Mouse (Mus musculus) macrophage (primary cell): ENCODE measurements around the gene Gemin8. TPM values are rescaled to one million over a fixed set of nuclear protein-coding genes. Genes with fewer than 3 reads are reported as not detected.

Source experiments
- H3K27ac ChIP-seq: fragments of 350-480 bp; formaldehyde crosslinking; 2 replicates; pipeline ENCODE4 v1.9.0; 2021
- H3K36me3 ChIP-seq: fragments of 350-480 bp; formaldehyde crosslinking; 2 replicates; pipeline ENCODE4 v1.9.0; 2021; ENCODE audit errors: inconsistent target
- H3K4me3 ChIP-seq: fragments of 350-480 bp; formaldehyde crosslinking; 2 replicates; pipeline ENCODE4 v1.9.0; 2021; ENCODE audit errors: inconsistent target
- H3K79me2 ChIP-seq: fragments of 350-480 bp; formaldehyde crosslinking; 2 replicates; pipeline ENCODE4 v1.9.0; 2021; ENCODE audit errors: inconsistent target
- WGBS: methylation state at CpG from one replicate; pipeline ENCODE4 v1.1.7; 2026; ENCODE audit warnings: inconsistent platforms; ENCODE audit not compliant: missing documents; 5-methylcytosine and 5-hydroxymethylcytosine counted together
- polyA plus RNA-seq: library from polyadenylated mRNA; stranded (reverse); fragments of 250-400 nt; gene quantifications from 3 replicates; pipeline ENCODE4 v1.2.4, GENCODE M21; 2018; ENCODE audit warnings: inconsistent platforms

Gemin8 gene
- polyA plus RNA-seq, 1 experiment from 2014 or later = 1.5 TPM

- no peaks in the 10 kb centered on the region for H3K79me2 ChIP-seq
- H3K27ac ChIP-seq = no peak overlapping the region
- no peak overlapping the region for H3K4me3 ChIP-seq
- WGBS = 94% methylated on average over 2 of the region's 2 CpGs
- H3K36me3 ChIP-seq = no peaks in the 10 kb centered on the region
These were observed 28.0 kb downstream of the Gemin8 start for GRCm38 (mm10) chrX:166198266-166198665.

- Histone ChIP-seq H3K4me3 (no peak overlapping the region), H3K79me2 (no peaks in the 10 kb centered on the region), H3K27ac (no peak overlapping the region), H3K36me3 (no peaks in the 10 kb centered on the region)
These were observed 29.6 kb downstream of the Gemin8 start for GRCm38 (mm10) chrX:166199812-166200211.

- Histone ChIP-seq H3K4me3 (no peak overlapping the region), H3K79me2 (no peaks in the 10 kb centered on the region), H3K36me3 (no peaks in the 10 kb centered on the region), H3K27ac (no peak overlapping the region)
- 95% methylated on average over 2 of the region's 2 CpGs for WGBS
These were observed 44.3 kb downstream of the Gemin8 start for GRCm38 (mm10) chrX:166214576-166214975.

GRCm38 (mm10) chrX:166216248-166216647 lies 46.0 kb downstream of the Gemin8 start:
- WGBS = 93% methylated on average over 6 of the region's 6 CpGs
- Histone ChIP-seq H3K27ac (no peak overlapping the region), H3K4me3 (no peak overlapping the region), H3K79me2 (no peaks in the 10 kb centered on the region), H3K36me3 (no peaks in the 10 kb centered on the region)

- WGBS = 56% methylated on average over 8 of the region's 8 CpGs
- H3K4me3 ChIP-seq = no peak overlapping the region
- no peak overlapping the region for H3K27ac ChIP-seq
- H3K36me3 ChIP-seq = no peaks in the 10 kb centered on the region
- H3K79me2 ChIP-seq = no peaks in the 10 kb centered on the region
These were observed 46.5 kb downstream of the Gemin8 start for GRCm38 (mm10) chrX:166216720-166217119.

- 45% methylated on average over 4 of the region's 5 CpGs for WGBS
- H3K27ac ChIP-seq = no peak overlapping the region
- no peaks in the 10 kb centered on the region for H3K79me2 ChIP-seq
- H3K36me3 ChIP-seq = no peaks in the 10 kb centered on the region
- H3K4me3 ChIP-seq = no peak overlapping the region
These were observed 49.1 kb downstream of the Gemin8 start for GRCm38 (mm10) chrX:166219331-166219730.

GRCm38 (mm10) chrX:166226856-166227255 lies 56.6 kb downstream of the Gemin8 start:
- 90% methylated on average over 5 of the region's 5 CpGs for WGBS
- H3K27ac ChIP-seq = no peak overlapping the region
- H3K4me3 ChIP-seq = no peak overlapping the region
- no peaks in the 10 kb centered on the region for H3K36me3 ChIP-seq
- no peaks in the 10 kb centered on the region for H3K79me2 ChIP-seq

GRCm38 (mm10) chrX:166229750-166230149 lies 59.5 kb downstream of the Gemin8 start:
- H3K27ac ChIP-seq = no peak overlapping the region
- H3K79me2 ChIP-seq = no peaks in the 10 kb centered on the region
- 51% methylated on average over 3 of the region's 3 CpGs for WGBS
- H3K36me3 ChIP-seq = no peaks in the 10 kb centered on the region
- no peak overlapping the region for H3K4me3 ChIP-seq

GRCm38 (mm10) chrX:166230515-166231267 lies 60.4 kb downstream of the Gemin8 start:
- Histone ChIP-seq H3K79me2 (no peaks in the 10 kb centered on the region), H3K36me3 (no peaks in the 10 kb centered on the region), H3K4me3 (no peak overlapping the region), H3K27ac (no peak overlapping the region)
- WGBS = 71% methylated on average over 6 of the region's 6 CpGs

GRCm38 (mm10) chrX:166236131-166236530 lies 65.9 kb downstream of the Gemin8 start:
- H3K79me2 ChIP-seq = no peaks in the 10 kb centered on the region
- H3K4me3 ChIP-seq = no peak overlapping the region
- no peak overlapping the region for H3K27ac ChIP-seq
- 57% methylated on average over 2 of the region's 2 CpGs for WGBS
- no peaks in the 10 kb centered on the region for H3K36me3 ChIP-seq

- Histone ChIP-seq H3K79me2 (no peaks in the 10 kb centered on the region), H3K4me3 (no peak within 1 kb of the TSS), H3K36me3 (no peaks in the 10 kb centered on the region), H3K27ac (no peak within 1 kb of the TSS)
- WGBS = 27% methylated on average over 42 of the region's 63 CpGs
These were observed 68.7 kb downstream of the Gemin8 start, which contains the start of gene Gpm6b for GRCm38 (mm10) chrX:166238831-166239460. Gene Gpm6b, plus strand, starts transcription at chrX:166238911.

- Histone ChIP-seq H3K79me2 (no peaks in the 10 kb centered on the region), H3K36me3 (no peaks in the 10 kb centered on the region), H3K27ac (no peak overlapping the region), H3K4me3 (no peak overlapping the region)
- 26% methylated on average over 13 of the region's 13 CpGs for WGBS
These were observed 69.3 kb downstream of the Gemin8 start for GRCm38 (mm10) chrX:166239520-166239919.

Other genes starting within 250 kb of the Gemin8 start
- 0.03 TPM in 1 of 3 replicates, not detected in the others for gene Gpm6b, start 68.5 kb downstream of the Gemin8 start, polyA plus RNA-seq